Mouse (Mus musculus) brain, embryonic 14.5 days (tissue): ENCODE data around the gene Ankdd1a.

Experiments used
- CTCF ChIP-seq: fragments of 200-500 bp; IDR thresholded peaks from 2 replicates; pipeline ENCODE4 v1.5.1; 2012; ENCODE audit warnings: inconsistent platforms, mild to moderate bottlenecking, moderate library complexity, borderline replicate concordance; ENCODE audit not compliant: insufficient read depth, insufficient read length; ENCODE audit errors: extremely low read depth
- POLR2A ChIP-seq: fragments of 200-500 bp; IDR thresholded peaks from 2 replicates; pipeline ENCODE4 v1.6.1; 2012; ENCODE audit warnings: mild to moderate bottlenecking, inconsistent platforms, borderline replicate concordance; ENCODE audit not compliant: poor library complexity, insufficient read depth, insufficient read length, severe bottlenecking; ENCODE audit errors: extremely low read depth

DNA sequence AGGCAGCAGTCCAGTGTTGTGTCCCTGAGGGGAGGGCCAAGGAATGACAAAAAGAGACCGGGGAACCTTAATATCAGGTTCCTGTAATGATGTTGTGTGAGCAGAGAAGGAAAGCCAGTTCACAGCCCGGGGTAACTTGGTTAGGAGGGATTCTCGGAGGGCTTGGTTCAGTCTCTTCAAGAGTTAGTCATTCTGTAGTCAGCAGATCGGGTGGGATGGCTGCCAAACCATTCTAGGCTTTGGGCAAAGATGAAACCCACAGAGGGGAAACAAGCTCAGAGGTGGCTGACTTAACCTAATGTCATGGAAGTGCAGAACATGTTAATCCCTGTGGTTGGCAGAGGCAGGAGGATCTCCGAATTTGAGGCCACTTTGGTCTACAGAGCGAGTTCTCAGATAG, 55.8 kb downstream of the Ankdd1a start:
- TF ChIP-seq CTCF = no peak
- TF ChIP-seq POLR2A = no peak
